Mouse (Mus musculus) left cerebral cortex, postnatal 36 days (tissue): ENCODE measurements around the gene Rnf40. TPM values are rescaled to one million over a fixed set of nuclear protein-coding genes. Genes with fewer than 3 reads are reported as not detected.
A peak's percentile ranks its signal among the peaks of the same experiment; 100 is the strongest.
"Not testable (repeated sequence)": the region's sequence is repeated elsewhere in the genome, so short reads cannot be mapped to it uniquely, and the experiment has no call there.

Source experiments
- DNase-seq, 2 experiments: peaks; one replicate each; pipeline ENCODE4 v3.0.0; 2021 to 2022; ENCODE audit warnings: low spot score in 2 of 2, mixed read lengths in 1 of 2
- intact Hi-C: fragments of 180-260 bp; cut with DNase I; formaldehyde crosslinking; loops from one replicate; pipeline ENCODE4 v1.15.1; 2025
- total RNA-seq, 2 experiments: library from RNA; stranded (reverse); gene quantifications; 2 replicates each; pipeline ENCODE4 v1.2.3; 2021

Rnf40 gene
- total RNA-seq, 2 experiments from 2014 or later: 63.1 to 81.0 TPM

DNA sequence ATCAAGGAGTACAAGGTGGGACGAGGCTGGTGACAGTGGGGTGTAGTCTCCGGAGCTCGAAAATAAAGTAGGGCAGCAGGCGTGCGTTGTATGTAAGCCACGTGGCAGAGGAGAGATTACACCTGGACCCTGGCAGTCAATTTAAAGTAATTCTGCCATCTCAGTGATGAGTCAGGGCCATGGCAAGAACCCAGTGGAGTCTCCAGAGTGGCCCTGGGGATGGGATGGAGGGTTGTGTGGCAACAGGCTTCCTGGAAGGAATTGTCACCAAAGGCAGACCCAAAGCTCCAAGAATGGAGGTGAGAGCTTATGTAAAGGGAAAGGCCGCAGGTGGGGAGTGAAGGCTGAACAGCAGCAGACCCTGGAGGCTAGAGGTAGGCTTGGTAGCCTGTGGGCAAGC is 12.0 kb downstream of the Rnf40 start:
- intact Hi-C loops: no loop called here
- no peak for DNase-seq

DNA sequence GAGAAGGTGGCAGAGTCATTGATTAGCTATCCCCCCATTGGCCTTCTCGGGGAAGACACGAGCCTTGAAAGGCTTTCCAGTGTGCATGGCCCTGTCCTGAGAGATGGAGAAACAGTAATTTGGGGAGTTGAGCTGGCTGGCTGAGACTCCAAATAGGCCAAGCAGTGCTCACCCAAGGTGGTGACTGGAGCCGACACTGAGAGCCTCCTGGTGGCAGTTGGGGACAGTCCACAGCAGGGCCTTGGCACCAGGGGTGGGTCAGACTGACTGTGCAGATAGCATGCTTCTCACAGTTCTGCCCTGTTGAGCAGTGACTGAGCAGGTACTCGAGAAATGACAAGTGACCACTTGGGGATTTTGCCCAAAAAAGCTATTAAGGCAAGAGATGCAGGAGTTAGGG is 13.2 kb downstream of the Rnf40 start:
- intact Hi-C loops: no loop called here
- no peak for DNase-seq

DNA sequence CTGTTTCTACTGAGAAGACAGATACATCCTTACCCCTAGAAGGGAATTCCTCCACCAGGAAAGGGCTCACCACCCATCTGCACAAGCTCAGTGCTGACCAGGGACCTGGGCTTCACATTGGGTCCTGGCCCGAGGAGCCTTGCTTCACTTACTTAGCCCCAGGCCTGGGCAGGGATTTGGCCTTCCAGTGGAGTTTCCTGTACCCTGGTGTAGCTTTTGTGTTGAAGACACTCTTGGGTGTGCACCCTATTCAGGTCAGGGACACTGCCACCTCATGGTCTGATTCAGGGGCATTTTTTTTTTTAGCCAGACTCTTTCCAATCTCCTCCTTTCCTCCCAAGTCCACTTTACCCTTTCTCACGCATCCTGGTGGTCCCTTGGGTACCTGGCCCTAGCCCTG is 14.3 kb downstream of the Rnf40 start:
- intact Hi-C loops: no loop called here
- no peak for DNase-seq

DNA sequence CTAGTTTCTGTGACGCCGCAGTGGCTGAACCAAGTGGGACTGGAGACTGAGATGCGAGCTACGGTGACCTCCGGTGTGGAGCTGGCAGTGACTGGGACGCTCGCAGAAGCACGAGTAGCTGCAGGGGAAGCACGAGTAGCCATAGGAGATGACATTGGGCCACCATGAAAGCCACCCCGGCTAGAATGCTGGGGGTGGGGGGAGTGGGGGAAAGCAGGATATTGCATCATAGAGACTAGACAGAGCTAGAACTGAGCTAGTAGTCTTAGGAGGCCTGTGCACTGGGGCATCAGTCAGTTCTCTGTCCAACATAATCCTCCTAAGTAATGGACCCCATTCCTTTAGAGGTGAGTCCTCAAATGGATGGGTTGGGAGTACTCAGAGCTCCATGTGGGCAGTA is 15.7 kb downstream of the Rnf40 start:
- no peak for DNase-seq
- intact Hi-C loops: no loop called here

DNA sequence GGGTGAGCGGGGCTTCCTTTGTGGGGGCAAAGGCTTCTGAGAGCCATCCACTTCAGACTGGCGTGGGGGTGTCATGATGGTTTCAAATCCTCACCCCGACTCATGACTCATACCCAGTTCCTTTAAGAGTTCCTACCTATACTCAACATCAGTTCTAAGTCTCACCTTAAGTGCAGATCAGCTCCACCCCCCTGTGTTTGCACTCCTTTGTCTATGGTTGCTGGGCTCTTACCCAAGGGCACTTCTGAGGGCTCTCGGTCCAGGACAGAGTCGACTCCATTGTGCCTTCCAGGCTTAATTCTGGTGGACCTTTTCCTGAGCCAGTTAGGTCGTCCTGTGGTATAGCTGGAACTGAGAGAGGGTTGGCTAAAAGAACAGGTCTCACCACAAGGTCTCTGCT is 18.6 kb downstream of the Rnf40 start:
- intact Hi-C loops: no loop called here
- DNase-seq: no peak

DNA sequence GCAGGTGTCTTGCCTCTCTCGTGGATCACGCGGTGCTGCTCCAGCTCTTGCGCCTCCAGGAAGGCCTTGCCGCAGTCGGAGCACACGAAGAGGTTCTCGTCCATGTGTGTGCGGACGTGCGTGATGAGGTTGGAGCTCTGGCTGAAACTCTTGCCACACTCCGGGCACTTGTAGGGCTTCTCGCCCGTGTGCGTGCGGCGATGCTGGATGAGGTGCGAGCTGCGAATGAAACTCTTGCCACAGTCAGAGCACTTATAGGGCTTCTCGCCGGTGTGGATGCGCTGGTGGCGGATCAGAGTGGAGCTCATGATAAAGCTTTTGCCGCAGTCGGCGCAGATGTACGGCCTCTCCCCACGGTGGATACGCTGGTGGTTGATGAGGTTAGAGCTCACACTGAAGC is 22.4 kb downstream of the Rnf40 start:
- intact Hi-C loops: no loop called here
- no peak for DNase-seq

DNA sequence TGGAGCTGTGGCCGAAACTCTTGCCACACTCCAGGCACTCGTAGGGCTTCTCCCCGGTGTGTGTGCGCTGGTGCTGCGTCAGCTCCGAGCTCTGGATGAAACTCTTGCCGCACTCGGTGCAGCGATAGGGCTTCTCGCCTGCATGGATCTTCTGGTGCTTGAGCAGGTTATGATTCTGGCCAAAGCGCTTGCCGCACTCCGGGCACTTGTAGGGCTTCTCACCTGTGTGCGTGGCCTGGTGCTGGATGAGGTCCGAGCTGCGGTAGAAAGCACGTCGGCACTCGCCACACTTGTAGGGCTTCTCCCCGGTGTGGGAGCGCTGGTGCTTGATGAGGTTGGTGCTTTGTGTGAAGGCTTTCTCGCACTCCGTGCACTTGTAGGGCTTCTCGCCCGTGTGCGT is 23.0 kb downstream of the Rnf40 start:
- intact Hi-C loops: no loop called here
- DNase-seq: no peak

DNA sequence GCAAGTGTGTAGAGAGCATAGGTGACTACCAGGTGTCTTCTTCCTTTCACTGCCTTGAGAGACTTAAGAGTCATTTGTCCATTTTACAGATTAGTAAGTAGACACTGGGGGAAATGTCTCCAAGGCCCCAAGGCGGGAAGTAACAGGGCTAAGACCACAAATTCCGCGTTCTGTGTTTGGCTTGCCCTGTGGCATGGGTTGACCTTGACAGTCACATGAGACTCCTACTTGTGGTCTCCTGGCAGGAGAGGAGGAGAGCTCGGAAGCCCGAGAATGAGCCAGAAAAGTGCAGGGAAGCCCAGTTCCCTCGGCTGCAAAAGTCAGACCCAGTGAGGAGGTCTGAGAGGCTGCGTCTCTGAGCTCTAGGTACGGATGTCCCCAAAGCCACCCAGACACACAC is 24.9 kb downstream of the Rnf40 start:
- DNase-seq: no peak
- intact Hi-C loops: no loop called here

DNA sequence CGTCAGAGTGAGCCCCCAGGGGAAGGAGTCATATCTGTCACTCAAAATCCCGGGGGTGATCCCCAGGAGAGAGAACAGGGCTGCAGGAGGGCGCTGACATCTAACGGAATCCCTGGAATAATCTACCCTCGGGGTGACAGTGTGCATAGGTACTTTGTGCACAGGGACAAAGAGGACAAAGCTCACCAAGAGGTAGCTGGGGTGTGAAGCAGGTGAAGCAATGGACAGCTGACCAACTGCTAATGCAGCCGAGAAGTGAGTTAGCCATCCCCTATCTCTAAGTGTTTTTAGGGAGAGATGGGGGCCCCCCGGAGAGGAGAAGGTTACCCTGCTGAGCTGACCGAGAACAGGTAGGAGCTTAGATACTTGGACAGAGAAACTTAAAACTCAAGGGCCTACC is 25.5 kb downstream of the Rnf40 start:
- intact Hi-C loops: loop anchor here (1.0 kb wide), 1 partner anchor 23 kb away; no protein-coding TSS in a partner anchor
- no peak for DNase-seq

DNA sequence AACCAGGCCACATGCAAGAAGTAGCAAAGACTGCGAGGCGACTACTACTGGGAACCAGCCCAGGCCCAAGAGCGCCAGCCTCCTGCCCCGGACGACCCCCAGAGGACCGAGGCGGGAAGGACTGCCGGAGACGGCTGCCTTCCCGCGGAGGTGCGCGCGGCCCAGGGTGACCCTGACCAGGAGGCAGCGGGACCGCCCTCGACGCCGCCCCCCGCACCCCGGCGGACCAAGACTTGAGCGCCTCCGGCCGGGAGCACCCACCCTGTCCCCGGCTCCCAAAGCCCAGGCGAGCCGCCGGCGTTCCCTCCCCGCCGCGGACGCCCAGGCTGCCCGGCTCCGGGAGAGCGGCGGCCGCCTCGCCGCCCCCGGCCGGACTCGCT is 25.9 kb downstream of the Rnf40 start:
- intact Hi-C loops: loop anchor here (1.0 kb wide), 1 partner anchor 23 kb away; no protein-coding TSS in a partner anchor
- peak in 1 of 2 experiments; percentile 35 for DNase-seq

DNA sequence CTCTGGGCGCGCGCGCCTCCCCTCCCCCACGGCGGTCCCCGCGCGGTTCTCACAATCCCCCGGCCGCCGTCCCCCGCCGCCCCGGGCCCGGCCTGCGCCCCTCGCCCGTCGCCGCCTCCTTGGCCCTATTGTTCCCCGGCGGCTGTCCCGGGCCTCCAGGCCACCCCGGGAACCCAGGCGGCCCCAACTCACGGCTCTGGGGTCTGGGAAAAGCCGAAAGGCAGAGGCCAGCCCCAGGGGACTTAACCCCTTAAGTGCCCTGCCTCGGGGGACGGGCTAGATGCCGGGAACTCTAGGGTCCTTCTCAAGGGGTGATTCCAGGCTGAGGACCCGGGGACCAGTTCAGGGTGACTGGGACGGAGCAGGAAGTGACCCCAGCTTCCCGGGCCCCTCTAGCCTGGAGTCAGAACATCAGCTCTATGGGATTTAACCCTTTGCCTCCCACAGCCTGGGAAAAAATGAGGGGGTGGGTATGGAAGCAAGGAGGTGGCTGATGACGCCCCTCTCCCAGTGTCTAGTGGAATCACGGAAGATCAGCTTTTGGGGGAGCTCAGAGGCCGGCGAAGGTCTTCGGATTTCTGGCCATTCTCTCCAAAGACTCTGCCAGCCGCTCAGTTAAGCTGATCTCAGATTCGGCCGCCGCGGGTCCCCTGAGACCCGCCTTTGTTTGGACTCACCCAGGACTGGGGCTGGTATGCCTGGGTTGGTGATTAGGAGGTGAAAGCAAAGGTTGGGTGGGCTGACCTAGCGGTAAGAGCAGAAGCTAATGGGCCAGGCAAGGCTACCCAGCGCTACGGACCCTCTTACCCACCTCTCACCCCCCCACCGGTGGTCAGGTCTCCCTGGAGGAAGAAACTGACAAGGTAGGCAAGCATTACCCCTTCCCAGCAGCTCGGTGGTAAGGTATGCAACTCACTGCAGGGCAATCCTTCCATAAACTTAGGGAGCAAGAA is 26.6 kb downstream of the Rnf40 start, which contains the start of gene Zfp629:
TSS of gene Zfp629 (minus strand) at position 907 of the 953 bp plus-strand sequence.
- DNase-seq: peak; percentile 76 to 79
- intact Hi-C loops: loop anchor here (1.0 kb wide), 1 partner anchor 22 kb away; no protein-coding TSS in a partner anchor

DNA sequence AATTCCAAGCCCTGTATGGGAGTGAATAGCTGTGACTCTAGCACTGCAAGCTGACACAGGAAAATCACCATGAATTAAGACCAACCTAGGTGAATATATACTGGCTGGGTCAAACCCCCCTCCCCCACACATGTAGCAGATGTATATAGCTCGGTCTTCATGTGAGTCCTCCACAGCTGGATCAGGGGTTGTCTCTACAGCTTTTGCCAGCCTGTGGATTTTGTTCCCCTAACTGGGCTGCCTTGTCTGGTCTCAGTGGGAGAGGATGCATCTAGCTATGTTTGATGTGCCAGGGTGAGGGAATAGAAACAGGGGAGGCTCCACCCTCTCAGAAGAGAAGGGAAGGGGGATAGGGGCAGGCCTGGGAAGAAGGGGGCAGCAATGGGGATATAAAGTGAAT is 27.8 kb downstream of the Rnf40 start:
- DNase-seq: no peak
- intact Hi-C loops: no loop called here

DNA sequence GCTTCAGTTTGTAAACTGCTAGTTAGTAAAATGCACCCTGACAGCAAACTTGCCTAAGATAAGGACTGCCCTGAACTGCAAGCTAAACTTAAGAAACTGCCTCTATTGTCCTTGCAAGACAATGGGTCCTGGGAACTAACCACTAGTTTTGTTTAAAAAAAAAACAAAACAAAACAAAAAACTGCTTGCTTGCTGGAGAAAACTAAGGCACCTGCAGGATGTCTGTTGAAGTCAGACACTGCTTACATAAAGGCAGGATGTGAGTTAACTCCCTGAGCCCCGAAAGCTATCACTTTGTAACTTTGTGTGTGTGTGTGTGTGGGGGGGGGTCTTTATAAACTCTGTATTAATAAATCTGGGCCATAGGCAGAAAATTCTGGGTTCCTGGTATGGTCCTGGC is 28.3 kb downstream of the Rnf40 start:
- intact Hi-C loops: no loop called here
- no peak for DNase-seq

DNA sequence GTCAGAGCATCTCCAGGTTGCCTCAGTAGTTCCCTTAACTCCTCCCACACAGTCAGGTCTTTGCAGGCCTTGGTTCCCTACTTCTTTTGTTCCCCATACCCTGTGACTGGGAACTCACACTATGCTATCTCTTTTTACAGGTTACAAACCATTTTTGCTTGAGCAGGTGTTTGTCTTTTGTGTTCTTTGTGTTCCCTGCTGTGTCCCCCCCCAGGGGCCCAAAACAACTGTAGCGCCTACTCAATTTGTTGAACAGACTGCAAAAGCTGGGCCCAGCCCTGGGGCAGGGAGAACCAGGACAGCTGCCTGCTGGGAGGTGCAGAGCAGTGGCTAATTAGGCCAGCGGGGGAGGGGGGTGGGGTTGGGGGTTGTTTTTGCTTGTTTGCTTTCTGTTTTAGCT is 29.4 kb downstream of the Rnf40 start:
- intact Hi-C loops: no loop called here
- DNase-seq: no peak

DNA sequence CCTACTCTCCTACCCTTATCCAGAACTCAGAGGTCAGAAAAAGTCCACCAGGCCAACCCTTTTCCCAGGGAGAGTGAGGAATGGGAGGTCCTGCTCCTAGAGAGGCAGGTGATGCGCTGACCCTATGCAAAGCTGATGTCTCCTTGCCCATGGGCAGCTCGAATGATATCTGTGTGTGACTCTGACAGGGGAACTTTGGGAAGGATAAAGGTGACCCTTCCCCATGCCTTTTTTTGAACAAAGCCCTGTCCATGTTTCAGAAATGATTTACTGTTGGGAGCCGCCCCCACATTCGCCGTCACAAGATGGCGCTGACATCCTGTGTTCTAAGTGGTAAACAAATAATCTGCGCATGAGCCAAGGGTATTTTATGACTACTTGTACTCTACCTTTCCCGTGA is 29.8 kb downstream of the Rnf40 start:
- intact Hi-C loops, DNase-seq: not testable (repeated sequence)

DNA sequence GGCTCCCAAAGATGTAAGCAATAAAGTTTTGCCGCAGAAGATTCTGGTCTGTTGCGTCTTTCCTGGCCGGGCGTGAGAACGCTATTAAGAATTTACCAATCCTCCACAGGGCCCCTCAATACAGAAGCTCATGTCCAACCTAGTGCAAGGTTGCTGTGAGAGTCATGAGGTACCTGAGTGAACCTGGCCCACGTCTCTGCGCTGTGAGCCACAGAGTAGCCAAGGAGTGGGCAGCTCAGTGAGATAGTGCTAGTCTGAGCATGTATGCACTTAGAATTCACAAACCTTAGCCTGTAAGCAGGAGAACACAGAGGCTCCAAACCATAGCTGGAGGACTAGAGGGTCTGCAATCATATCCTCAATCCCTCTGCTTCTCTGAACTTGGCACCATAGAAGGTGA is 37.5 kb downstream of the Rnf40 start:
- DNase-seq: no peak
- intact Hi-C loops: no loop called here

DNA sequence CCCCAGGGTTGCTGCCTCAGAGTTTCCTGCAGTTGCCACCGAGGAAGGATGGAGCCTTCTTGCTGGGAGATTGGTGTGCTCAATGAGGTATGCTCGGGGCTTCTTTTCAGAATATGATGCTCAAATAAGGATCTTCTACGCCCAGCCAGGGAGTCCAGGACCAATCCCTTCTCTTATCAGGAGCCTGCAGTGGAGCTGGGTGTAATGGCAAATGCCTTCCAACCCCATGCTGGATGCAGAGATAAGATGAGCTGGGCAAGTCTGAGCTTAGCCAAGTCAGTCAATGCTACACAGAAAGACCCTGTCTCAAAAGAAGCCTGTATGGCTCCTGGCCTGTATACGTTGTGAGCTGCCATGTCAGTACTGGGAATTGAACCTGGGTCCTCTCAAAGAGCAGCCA is 37.9 kb downstream of the Rnf40 start:
- intact Hi-C loops: no loop called here

DNA sequence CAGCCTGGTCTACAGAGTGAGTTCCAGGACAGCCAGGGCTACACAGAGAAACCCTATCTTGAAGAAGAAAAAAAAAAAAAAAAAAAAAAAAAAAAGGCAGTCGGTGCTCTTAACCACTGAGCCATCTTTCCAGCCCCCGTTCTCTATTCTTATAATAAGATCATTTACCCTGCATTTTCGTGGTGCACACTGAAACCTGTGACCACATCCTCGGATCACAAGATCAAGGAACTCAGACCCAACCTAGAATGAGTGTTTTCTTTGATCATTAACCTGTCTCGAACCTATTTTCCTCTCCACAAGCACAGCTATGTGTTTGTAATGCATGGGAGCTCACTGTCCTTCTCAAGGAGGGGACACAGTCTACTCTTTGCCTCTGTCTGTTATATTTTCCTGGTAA is 40.1 kb downstream of the Rnf40 start:
- no peak for DNase-seq
- intact Hi-C loops: no loop called here

More for the DNA sequence above, 37.9 kb downstream of the Rnf40 start:
- DNase-seq: no peak

DNA sequence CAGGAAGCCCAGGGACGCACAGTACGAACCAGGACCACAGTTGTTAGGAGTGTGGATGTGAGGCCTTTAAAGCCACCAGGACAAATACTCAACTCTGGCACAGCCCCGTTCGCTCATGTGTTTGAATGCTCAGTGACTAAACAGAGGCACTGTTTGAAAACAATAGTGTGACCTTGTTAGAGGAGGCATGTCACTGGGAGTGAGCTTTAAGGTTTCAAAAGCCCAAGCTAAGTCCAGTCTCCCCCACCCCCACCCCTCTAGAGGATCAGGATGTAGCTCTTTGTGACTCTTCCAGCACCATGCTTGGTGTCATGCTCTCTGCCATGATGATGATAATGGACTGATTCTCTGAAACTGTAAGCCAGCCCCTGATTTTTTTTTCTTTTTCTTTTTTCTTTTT is 42.8 kb downstream of the Rnf40 start:
- no peak for DNase-seq
- intact Hi-C loops: no loop called here

DNA sequence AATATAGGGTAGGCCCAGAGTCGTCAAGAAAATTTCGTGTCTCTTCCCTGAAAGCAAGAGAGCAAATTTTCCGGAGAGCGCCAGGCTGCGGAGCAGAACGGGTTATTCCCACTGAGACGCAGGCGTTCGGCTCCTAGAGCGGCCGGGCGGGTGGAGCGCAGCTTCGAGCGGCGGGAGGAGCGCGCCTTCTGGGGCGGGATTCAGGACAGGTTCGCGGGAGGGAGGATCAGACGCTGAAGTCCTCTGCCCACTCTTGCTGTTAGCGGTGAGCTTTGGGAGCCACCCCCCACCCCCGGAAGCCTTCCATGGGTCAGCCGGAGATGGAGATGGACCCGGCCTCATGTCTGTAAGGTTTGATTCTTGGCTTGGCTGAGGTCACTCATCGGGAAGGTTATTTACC is 48.4 kb downstream of the Rnf40 start:
- peak; percentile 77 to 82 for DNase-seq
- intact Hi-C loops: loop anchor here (1.0 kb wide), 1 partner anchor 23 kb away; no protein-coding TSS in a partner anchor

DNA sequence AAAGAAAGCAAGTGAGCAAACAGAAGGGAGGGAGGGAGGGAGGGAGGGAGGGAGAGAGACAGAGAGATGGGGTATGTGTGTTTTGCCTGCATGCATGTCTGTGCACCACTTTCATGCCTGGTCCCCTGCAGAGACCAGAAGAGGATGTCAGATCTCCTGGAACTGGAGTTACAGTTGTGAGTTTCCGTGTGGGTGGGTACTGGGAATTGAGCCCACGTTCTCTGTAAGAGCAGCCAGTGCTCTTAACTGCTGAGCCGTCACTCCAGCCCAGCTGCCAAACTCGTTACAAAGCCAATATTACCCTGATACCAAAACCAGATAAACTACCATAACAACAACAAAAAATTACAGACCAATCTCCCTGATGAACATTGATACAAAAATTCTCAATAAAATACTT is 52.7 kb downstream of the Rnf40 start:
- peak in 1 of 2 experiments; percentile 19 for DNase-seq
- intact Hi-C loops: no loop called here
